Mouse (Mus musculus) heart, embryonic 14.5 days (tissue): Measurements from ENCODE around the gene Zfp365. TPM values are rescaled to one million over a fixed set of nuclear protein-coding genes. Genes with fewer than 3 reads are reported as not detected.

ENCODE experiments used
- ATAC-seq: fragments of 200-750 bp; cut with Nextera tagmentation; 2 replicates; pipeline ENCODE4 v1.8.0; 2017; ENCODE audit warnings: low read depth, moderate TSS enrichment; ENCODE audit not compliant: insufficient number of reproducible peaks, insufficient read depth, low FRiP score
- H3K27ac ChIP-seq, 2 experiments: fragments of 200-500 bp in 1 of 2; fragments of 300-500 bp in 1 of 2; sonication (generic) in 1 of 2; replicated peaks in 1 of 2; 2 replicates each; pipeline ENCODE4 v1.5.1; 2012 to 2014; ENCODE audit warnings: low read depth in 2 of 2, low read length in 2 of 2, control low read depth in 1 of 2, mild to moderate bottlenecking in 1 of 2, mixed read lengths in 1 of 2; ENCODE audit not compliant: control insufficient read depth in 1 of 2, insufficient read depth in 1 of 2
- H3K27me3 ChIP-seq: fragments of 300-500 bp; sonication (generic); 2 replicates; pipeline ENCODE4 v1.6.1; 2014; ENCODE audit warnings: mild to moderate bottlenecking, low read length, control low read depth; ENCODE audit not compliant: control insufficient read depth, insufficient read depth
- H3K36me3 ChIP-seq: fragments of 300-500 bp; sonication (generic); 2 replicates; pipeline ENCODE4 v1.6.1; 2014; ENCODE audit warnings: mild to moderate bottlenecking, control low read depth, low read length, mixed read lengths; ENCODE audit not compliant: control insufficient read depth, insufficient read depth
- H3K4me1 ChIP-seq, 2 experiments: fragments of 200-500 bp in 1 of 2; fragments of 300-500 bp in 1 of 2; sonication (generic) in 1 of 2; 2 replicates each; pipeline ENCODE4 v1.6.1; 2012 to 2014; ENCODE audit warnings: low read length in 2 of 2, control low read depth in 1 of 2, mixed read lengths in 1 of 2; ENCODE audit not compliant: control insufficient read depth in 2 of 2, insufficient read depth in 2 of 2
- H3K4me2 ChIP-seq: fragments of 300-500 bp; sonication (generic); 2 replicates; pipeline ENCODE4 v1.6.1; 2014; ENCODE audit warnings: mild to moderate bottlenecking, low read length
- H3K4me3 ChIP-seq, 2 experiments: fragments of 200-500 bp in 1 of 2; fragments of 300-500 bp in 1 of 2; sonication (generic) in 1 of 2; 2 replicates each; pipeline ENCODE4 v1.5.1; 2012 to 2014; ENCODE audit warnings: low read length in 2 of 2, mild to moderate bottlenecking in 2 of 2, control low read depth in 1 of 2, low read depth in 1 of 2, moderate library complexity in 1 of 2; ENCODE audit not compliant: control insufficient read depth in 1 of 2, insufficient read depth in 1 of 2
- H3K9ac ChIP-seq: fragments of 300-500 bp; sonication (generic); 2 replicates; pipeline ENCODE4 v1.6.1; 2014; ENCODE audit warnings: mild to moderate bottlenecking, low read length
- H3K9me3 ChIP-seq: fragments of 300-500 bp; sonication (generic); 2 replicates; pipeline ENCODE4 v1.6.1; 2016; ENCODE audit warnings: low read length, control low read depth; ENCODE audit not compliant: control insufficient read depth
- WGBS: fragments of 180-500 bp; shearing (Covaris S2); extraction: QIAGEN DNeasy Blood & Tissue Kit; methylation state at CpG from one replicate; pipeline ENCODE4 v1.1.7; 2014; 5-methylcytosine and 5-hydroxymethylcytosine counted together
- polyA plus RNA-seq: library from polyadenylated mRNA; unstranded; fragments of >200 nt; fragmentation: Nextera tagmentation; extraction: Ambion mirVana; gene quantifications from 2 replicates; pipeline ENCODE4 v1.2.1, GENCODE M21; 2014

The Zfp365 gene
- 0.49 and 0.54 TPM in 2 replicates for polyA plus RNA-seq

- H3K9me3 ChIP-seq: 0 out of 2 replicates have a peak, but pooled peaks cover 3% of the 10 kb centered on the region
- H3K36me3 ChIP-seq: no peaks in the 10 kb centered on the region
- H3K27ac ChIP-seq: no peak within 1 kb of the TSS
- H3K4me2 ChIP-seq: peak within 1 kb of the TSS; percentile 99
- H3K4me3 ChIP-seq: peak within 1 kb of the TSS; percentile 52 to 72
- under 1% methylated on average over 41 of the region's 43 CpGs for WGBS
- peak; percentile 76 for ATAC-seq
- peaks cover 5% of the 10 kb centered on the region; the same call in 1 of the 2 replicates for H3K27me3 ChIP-seq
- peak within 1 kb of the TSS; percentile 74 for H3K9ac ChIP-seq
- H3K4me1 ChIP-seq: peaks cover 0 to 2% of the 10 kb centered on the region in 2 experiments; a peak in 2 of 4 replicates
Observed at GRCm38 (mm10) chr10:67912337-67912776, at the start of gene Zfp365. Zfp365 (minus strand) TSS chr10:67912662.

- WGBS: 66% methylated on average over 3 of the region's 3 CpGs
- H3K4me3 ChIP-seq: no peak overlapping the region
- no peak overlapping the region for H3K27ac ChIP-seq
Observed at GRCm38 (mm10) chr10:67959982-67960381, 47.5 kb upstream of the Zfp365 start.

GRCm38 (mm10) chr10:67955982-67956381, 43.5 kb upstream of the Zfp365 start:
- 91% methylated on average over 2 of the region's 2 CpGs for WGBS
- no peaks in the 10 kb centered on the region for H3K27me3 ChIP-seq
- H3K4me1 ChIP-seq: no peaks in the 10 kb centered on the region
- H3K36me3 ChIP-seq: no peaks in the 10 kb centered on the region
- no peak overlapping the region for H3K9ac ChIP-seq
- ATAC-seq: no peak
- H3K4me2 ChIP-seq: no peak overlapping the region
- H3K4me3 ChIP-seq: no peak overlapping the region
- H3K27ac ChIP-seq: no peak overlapping the region
- no peaks in the 10 kb centered on the region for H3K9me3 ChIP-seq

More at GRCm38 (mm10) chr10:67959982-67960381, 47.5 kb upstream of the Zfp365 start:
- no peaks in the 10 kb centered on the region for H3K36me3 ChIP-seq
- H3K27me3 ChIP-seq: no peaks in the 10 kb centered on the region
- ATAC-seq: no peak
- H3K9me3 ChIP-seq: no peaks in the 10 kb centered on the region
- H3K4me1 ChIP-seq: no peaks in the 10 kb centered on the region
- H3K4me2 ChIP-seq: no peak overlapping the region
- no peak overlapping the region for H3K9ac ChIP-seq

- Histone ChIP-seq H3K9ac (no peak overlapping the region), H3K4me3 (no peak overlapping the region), H3K4me2 (no peak overlapping the region), H3K9me3 (0 out of 2 replicates have a peak, but pooled peaks cover 2% of the 10 kb centered on the region), H3K36me3 (no peaks in the 10 kb centered on the region), H3K27ac (no peak overlapping the region), H3K4me1 (no peaks in the 10 kb centered on the region), H3K27me3 (no peaks in the 10 kb centered on the region)
- ATAC-seq: no peak
- WGBS: 73% methylated on average over 4 of the region's 4 CpGs
Observed at GRCm38 (mm10) chr10:67951690-67952089, 39.2 kb upstream of the Zfp365 start.

- Histone ChIP-seq H3K27ac (no peak overlapping the region), H3K9me3 (0 out of 2 replicates have a peak, but pooled peaks cover 7% of the 10 kb centered on the region), H3K9ac (no peak overlapping the region)
Observed at GRCm38 (mm10) chr10:67950059-67950748, 37.7 kb upstream of the Zfp365 start.

GRCm38 (mm10) chr10:67943513-67943912, 31.1 kb upstream of the Zfp365 start:
- no peaks in the 10 kb centered on the region for H3K27me3 ChIP-seq
- H3K27ac ChIP-seq: no peak overlapping the region
- no peak overlapping the region for H3K4me2 ChIP-seq
- no peak overlapping the region for H3K4me3 ChIP-seq
- H3K9me3 ChIP-seq: 0 out of 2 replicates have a peak, but pooled peaks cover 7% of the 10 kb centered on the region
- WGBS: 86% methylated on average over 4 of the region's 4 CpGs
- H3K4me1 ChIP-seq: no peaks in the 10 kb centered on the region
- no peaks in the 10 kb centered on the region for H3K36me3 ChIP-seq
- no peak for ATAC-seq
- no peak overlapping the region for H3K9ac ChIP-seq

More at GRCm38 (mm10) chr10:67950059-67950748, 37.7 kb upstream of the Zfp365 start:
- Histone ChIP-seq H3K27me3 (no peaks in the 10 kb centered on the region), H3K4me3 (no peak overlapping the region), H3K4me1 (no peaks in the 10 kb centered on the region), H3K4me2 (no peak overlapping the region), H3K36me3 (no peaks in the 10 kb centered on the region)
- WGBS: 65% methylated on average over 8 of the region's 8 CpGs
- no peak for ATAC-seq

- Histone ChIP-seq H3K4me1 (no peaks in the 10 kb centered on the region), H3K4me2 (peak overlapping the region; percentile 23; the same call in 1 of the 2 replicates), H3K9me3 (no peaks in the 10 kb centered on the region), H3K4me3 (no peak overlapping the region), H3K27ac (no peak overlapping the region), H3K36me3 (no peaks in the 10 kb centered on the region), H3K27me3 (no peaks in the 10 kb centered on the region), H3K9ac (no peak overlapping the region)
- no peak for ATAC-seq
- WGBS: 47% methylated on average over 12 of the region's 12 CpGs
Observed at GRCm38 (mm10) chr10:67939546-67939945, 27.1 kb upstream of the Zfp365 start.
